ENCODE assay signal across 19 mouse cellular contexts in the genomic region with DNA sequence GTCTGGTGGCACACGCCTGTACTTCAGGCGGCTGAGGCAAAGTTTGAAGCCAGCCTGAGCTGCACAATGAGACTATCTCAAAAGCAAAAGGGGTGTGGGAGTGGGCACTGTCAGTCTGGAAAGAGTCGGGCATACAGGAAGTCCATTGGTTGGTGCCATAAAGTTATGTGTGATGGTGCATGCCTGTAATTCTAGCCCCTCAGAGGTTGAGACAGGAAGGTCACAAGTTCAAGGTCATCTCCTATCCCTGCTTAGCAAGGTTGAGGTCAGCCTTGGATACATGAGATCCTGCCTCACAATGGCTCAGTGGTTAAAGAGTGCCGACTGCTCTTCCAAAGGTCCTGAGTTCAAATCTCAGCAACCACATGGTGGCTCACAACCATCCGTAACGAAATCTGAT. TPM values are rescaled to one million over a fixed set of nuclear protein-coding genes. Genes with fewer than 3 reads are reported as not detected.
DNase-seq lines count a peak whose midpoint lies in the region; ATAC-seq and TF ChIP-seq lines count a peak whose summit lies in the region.
"Had no signal": no experiment of that assay in that cellular context is flagged by ENCODE, and none has a peak within 500 bp of the region (broad histone marks: within the 10 kb centered on the region; RNA-seq: fewer than 3 reads in every experiment).

No protein-coding gene starts in this region.

- 79% methylated on average over 6 of the region's 6 CpGs for WGBS in heart, embryonic 13.5 days
- 55% methylated on average over 6 of the region's 6 CpGs for WGBS in kidney, postnatal 0 days

- no peak for TF ChIP-seq CTCF in kidney, postnatal 0 days (IDR thresholded peaks at IDR 0.05; ENCODE audit: low read depth)

- H3K4me3 ChIP-seq in heart, embryonic 13.5 days = no peak overlapping the region
- H3K4me3 ChIP-seq in kidney, postnatal 0 days (replicated peaks; ENCODE audit: low read depth, low read length) = no peak overlapping the region
- H3K4me3 ChIP-seq: embryonic facial prominence, embryonic 15.5 days; forebrain, embryonic 15.5 days; heart, embryonic 15.5 days; hindbrain, embryonic 13.5 days had no signal

- H3K4me1 ChIP-seq in heart, embryonic 13.5 days = peaks cover 32% of the 10 kb centered on the region
- peaks cover 10% of the 10 kb centered on the region for H3K4me1 ChIP-seq in kidney, postnatal 0 days (replicated peaks; ENCODE audit: insufficient read depth, low read length)
- H3K4me1 ChIP-seq: embryonic facial prominence, embryonic 15.5 days had no signal

- no peak overlapping the region for H3K27ac ChIP-seq in heart, embryonic 13.5 days (replicated peaks)
- no peak overlapping the region for H3K27ac ChIP-seq in kidney, postnatal 0 days
- H3K27ac ChIP-seq: embryonic facial prominence, embryonic 15.5 days; forebrain, embryonic 15.5 days; heart, embryonic 15.5 days; hindbrain, embryonic 13.5 days; hindbrain, postnatal 0 days had no signal

- 0 out of 2 replicates have a peak overlapping the region, but pooled peaks have one; percentile 44 for H3K9ac ChIP-seq in heart, embryonic 13.5 days
- no peak overlapping the region for H3K9ac ChIP-seq in kidney, postnatal 0 days (ENCODE audit: low read depth, low read length)
- H3K9ac ChIP-seq: embryonic facial prominence, embryonic 15.5 days; forebrain, embryonic 15.5 days; heart, embryonic 15.5 days; hindbrain, embryonic 13.5 days had no signal

- DNase-seq in heart, adult 9 months (ENCODE audit: low spot score in 2 of 2) = no peak
- peak; percentile 19 for DNase-seq in kidney, postnatal 0 days (ENCODE audit: low spot score)
- DNase-seq in kidney, postnatal 4 days = no peak
- DNase-seq in R1 (ENCODE audit: low read depth, low spot score) = peak; percentile 85
- no peak for DNase-seq in T-cell, adult 2 months (ENCODE audit: low spot score)
- DNase-seq: adrenal gland, adult 8-10 months; cerebellum, adult 11 months; cerebellum, adult 8-10 months; cerebellum, postnatal 14 days; embryo, embryonic 11 days; gastrocnemius, postnatal 14 days; heart, postnatal 14 days had no signal

- H3K36me3 ChIP-seq in heart, embryonic 13.5 days = peaks cover 55% of the 10 kb centered on the region
- peaks cover 29% of the 10 kb centered on the region for H3K36me3 ChIP-seq in kidney, postnatal 0 days (ENCODE audit: insufficient read depth, low read length)

- no peak for ATAC-seq in heart, embryonic 13.5 days (ENCODE audit: extremely low read depth, insufficient number of reproducible peaks, low FRiP score, low TSS enrichment)
- ATAC-seq in kidney, postnatal 0 days (replicated peaks; ENCODE audit: low FRiP score, low read depth) = no peak
- ATAC-seq: forebrain, embryonic 15.5 days; hindbrain, postnatal 0 days had no signal

- H3K27me3 ChIP-seq in heart, embryonic 13.5 days (replicated peaks) = no peaks in the 10 kb centered on the region
- no peaks in the 10 kb centered on the region for H3K27me3 ChIP-seq in kidney, postnatal 0 days (ENCODE audit: insufficient read depth, low read length)
- H3K27me3 ChIP-seq: embryonic facial prominence, embryonic 15.5 days; forebrain, embryonic 15.5 days; heart, embryonic 15.5 days; hindbrain, embryonic 13.5 days had no signal

- H3K4me2 ChIP-seq in heart, embryonic 13.5 days = no peak overlapping the region
- H3K4me2 ChIP-seq in kidney, postnatal 0 days (ENCODE audit: low read length) = no peak overlapping the region
- H3K4me2 ChIP-seq: embryonic facial prominence, embryonic 15.5 days; forebrain, embryonic 15.5 days; heart, embryonic 15.5 days; hindbrain, embryonic 13.5 days had no signal

- H3K9me3 ChIP-seq in heart, embryonic 13.5 days = no peaks in the 10 kb centered on the region
- no peaks in the 10 kb centered on the region for H3K9me3 ChIP-seq in kidney, postnatal 0 days (replicated peaks; ENCODE audit: low read length)
- H3K9me3 ChIP-seq: embryonic facial prominence, embryonic 15.5 days; forebrain, embryonic 15.5 days; G1E; heart, embryonic 15.5 days; hindbrain, embryonic 13.5 days had no signal

RNA-seq across cellular contexts. Expression of gene Tmem127, which starts 7.6 kb away (rescaled TPM):
- polyA plus RNA-seq in heart, embryonic 13.5 days (2015; fragmentation: Nextera tagmentation; extraction: Ambion mirVana) = 19.7 and 21.6 TPM in 2 replicates
- polyA plus RNA-seq in kidney, postnatal 0 days (2015; fragmentation: Nextera tagmentation; extraction: Ambion mirVana) = 35.4 and 35.7 TPM in 2 replicates

RNA-seq across cellular contexts. Expression of gene Ciao1, which starts 7.7 kb away (rescaled TPM):
- polyA plus RNA-seq in heart, embryonic 13.5 days (2015; fragmentation: Nextera tagmentation; extraction: Ambion mirVana) = 48.4 and 55.5 TPM in 2 replicates
- 67.8 and 70.4 TPM in 2 replicates for polyA plus RNA-seq in kidney, postnatal 0 days (2015; fragmentation: Nextera tagmentation; extraction: Ambion mirVana)

RNA-seq across cellular contexts. Expression of gene Stard7, which starts 14.7 kb away (rescaled TPM):
- 92.0 and 94.0 TPM in 2 replicates for polyA plus RNA-seq in heart, embryonic 13.5 days (2015; fragmentation: Nextera tagmentation; extraction: Ambion mirVana)
- 83.4 and 86.5 TPM in 2 replicates for polyA plus RNA-seq in kidney, postnatal 0 days (2015; fragmentation: Nextera tagmentation; extraction: Ambion mirVana)

RNA-seq across cellular contexts. Expression of gene Snrnp200, which starts 47.1 kb away (rescaled TPM):
- polyA plus RNA-seq in heart, embryonic 13.5 days (2015; fragmentation: Nextera tagmentation; extraction: Ambion mirVana) = 35.2 and 38.0 TPM in 2 replicates
- 37.0 TPM in 2 replicates for polyA plus RNA-seq in kidney, postnatal 0 days (2015; fragmentation: Nextera tagmentation; extraction: Ambion mirVana)

RNA-seq across cellular contexts. Expression of gene 1810024B03Rik, which starts 47.2 kb away (rescaled TPM):
- polyA plus RNA-seq in heart, embryonic 13.5 days (2015; fragmentation: Nextera tagmentation; extraction: Ambion mirVana) = 1.1 and 1.4 TPM in 2 replicates
- 2.9 and 3.6 TPM in 2 replicates for polyA plus RNA-seq in kidney, postnatal 0 days (2015; fragmentation: Nextera tagmentation; extraction: Ambion mirVana)

Comparison
In these comparisons a context has a peak if more than half of its experiments do, and no peak if none do; other contexts are left out.
1. DNase-seq: peak in kidney, postnatal 0 days (single experiment) and R1 (single experiment); none in heart, adult 9 months (0 of 2), kidney, postnatal 4 days (0 of 2) and T-cell, adult 2 months (single experiment).